Mouse (Mus musculus) brain, adult 10 weeks (tissue): Measurements from ENCODE around the gene Cbl. TPM values are rescaled to one million over a fixed set of nuclear protein-coding genes. Genes with fewer than 3 reads are reported as not detected.

ENCODE experiments used
- polyA plus RNA-seq: library from polyadenylated mRNA; stranded (reverse); fragments of 350-450 nt; fragmentation: Illumina TruSeq; extraction: RNeasy Lipid Tissue Mini Kit (QIAGEN cat#74804); gene quantifications from one replicate; pipeline ENCODE4 v1.2.3, GENCODE M21; 2015; ENCODE audit warnings: low read depth, low replicate concordance

Gene Cbl
- 20.5 TPM for polyA plus RNA-seq

DNA sequence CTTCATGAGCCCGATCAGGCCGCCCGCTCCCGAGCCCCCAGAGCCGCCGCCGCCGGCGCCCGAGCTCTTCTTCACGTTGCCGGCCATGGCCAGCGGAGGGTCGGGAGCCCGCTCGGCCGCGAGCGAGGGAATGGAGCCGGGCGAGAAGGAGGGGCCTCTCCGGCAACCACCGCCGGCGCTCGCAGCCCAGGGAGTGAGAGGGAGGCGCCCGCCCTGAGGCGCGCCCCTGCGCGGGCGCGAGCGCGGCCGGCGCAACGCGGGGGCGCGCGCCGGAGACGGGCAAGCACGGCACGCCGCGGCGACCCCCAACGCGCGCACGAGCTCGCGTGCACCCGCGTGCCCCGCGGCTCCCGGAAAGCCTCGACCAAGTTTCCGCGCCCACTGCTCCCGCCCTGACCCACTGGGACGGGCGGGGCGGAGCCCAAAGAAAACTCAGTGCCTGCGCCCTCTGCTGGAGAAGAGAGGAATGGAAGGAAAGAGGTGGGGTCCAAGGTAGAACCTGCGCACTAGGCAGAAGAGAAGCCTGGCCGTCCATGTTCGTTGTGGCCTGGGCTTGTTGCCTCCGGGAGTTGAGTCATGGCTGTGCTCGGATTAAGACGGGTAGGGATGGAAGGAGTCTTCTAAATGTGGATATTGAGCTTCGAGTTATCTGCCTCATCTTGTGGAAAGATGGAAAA lies at the start of gene Cbl:
Cbl (minus strand) TSS at position 248 of the 677 bp plus-strand sequence.

DNA sequence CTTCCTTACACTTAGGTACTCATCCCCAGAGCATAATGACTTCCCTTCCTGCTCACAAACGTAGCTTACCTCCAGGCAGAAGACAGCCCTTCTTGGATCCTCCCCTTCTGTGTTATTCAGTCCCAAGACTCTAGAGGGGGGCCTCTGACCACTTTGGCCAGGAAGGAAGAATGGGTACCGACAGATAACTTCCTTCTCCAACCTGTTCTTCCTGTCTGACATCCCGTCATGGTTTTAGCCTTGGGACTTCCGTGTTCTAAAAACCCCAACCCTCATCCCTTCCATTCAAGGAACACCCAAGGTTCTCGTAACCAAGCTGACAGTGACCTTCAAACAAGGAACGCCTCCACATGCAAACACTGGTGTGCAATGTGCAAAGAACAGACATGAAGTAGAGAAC lies 34.6 kb upstream of the Cbl start, which contains the start of gene Nlrx1:
Nlrx1 (minus strand) TSS at position 168 of the 400 bp plus-strand sequence.

DNA sequence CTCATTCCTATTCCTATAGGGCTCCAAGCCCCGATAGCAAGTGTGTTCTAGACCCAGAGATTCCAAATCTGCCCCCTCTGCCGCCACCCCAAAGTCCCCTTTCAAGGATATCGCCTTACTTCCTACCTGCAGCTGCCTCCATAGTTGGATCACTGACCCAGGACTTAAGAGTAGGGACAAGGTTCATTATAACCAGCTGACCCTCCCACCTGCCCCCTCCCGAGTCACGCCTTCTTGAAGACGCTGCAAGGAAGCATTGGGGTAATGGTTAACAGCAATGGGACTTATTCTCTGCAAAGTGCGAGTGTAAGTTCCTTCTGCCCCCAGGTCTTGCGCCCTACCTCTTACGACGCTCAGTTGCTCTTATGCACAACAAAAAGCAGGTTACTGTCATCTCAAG lies 17.5 kb upstream of the Cbl start, which contains the start of gene Pdzd3:
Pdzd3 (minus strand) TSS at position 158 of the 400 bp plus-strand sequence.

DNA sequence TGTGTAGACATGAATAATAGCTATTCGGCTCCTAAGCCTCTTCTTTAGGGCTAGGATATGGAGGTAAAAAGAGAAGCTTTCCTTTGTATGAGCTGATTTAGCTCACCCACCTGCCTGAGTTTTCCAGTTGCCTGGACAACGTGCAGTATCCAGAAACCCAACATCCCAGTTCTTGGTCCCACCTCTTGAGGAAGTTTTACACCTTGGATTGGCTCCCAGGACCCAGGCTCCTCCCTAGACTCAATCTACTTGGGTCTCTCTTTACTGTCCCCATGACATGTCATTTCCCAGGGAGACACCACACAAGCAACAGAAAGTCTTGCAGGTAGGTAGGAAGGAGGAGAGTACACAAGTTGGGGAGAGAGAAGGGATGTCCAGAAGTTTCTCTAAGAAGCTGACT lies 6.5 kb upstream of the Cbl start, which contains the start of gene Ccdc153:
Ccdc153 (plus strand) TSS at position 278 of the 400 bp plus-strand sequence.

DNA sequence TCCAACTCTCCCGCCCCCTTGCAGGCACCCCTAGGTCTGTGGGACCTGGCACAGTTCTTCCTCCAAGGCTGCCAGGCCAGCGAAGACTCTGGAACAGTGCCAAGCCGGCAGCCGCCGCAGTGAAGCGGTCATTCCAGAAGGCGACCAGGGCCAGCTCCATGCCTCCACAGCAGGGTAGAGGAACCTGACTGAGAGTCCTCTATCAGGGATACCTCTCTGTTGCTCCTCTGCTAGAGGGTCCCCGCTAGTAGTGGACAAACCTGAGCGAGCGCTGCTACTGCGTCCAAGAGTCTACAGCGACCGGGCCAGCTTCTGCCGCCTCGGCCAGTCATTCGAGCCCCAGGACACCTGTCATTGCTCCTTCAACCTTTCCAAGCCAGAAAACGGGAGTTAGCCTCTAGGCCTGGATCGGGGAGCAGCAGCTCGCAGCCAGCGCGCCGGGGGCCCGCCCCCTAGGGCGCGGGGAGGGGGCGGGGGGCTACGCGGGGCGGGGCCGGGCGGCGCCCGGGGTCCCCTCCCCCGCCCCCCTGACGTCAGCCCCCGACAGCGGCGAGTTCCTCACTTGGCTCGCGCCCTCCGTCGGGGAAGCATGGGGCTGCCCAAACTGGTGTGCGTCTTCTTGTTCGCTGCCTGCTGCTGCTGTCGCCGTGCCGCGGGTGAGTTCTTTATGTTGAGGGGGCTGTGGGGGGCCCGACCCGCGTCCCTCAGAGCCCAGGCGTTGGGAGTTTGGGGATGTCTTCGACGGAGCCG lies 99.6 kb downstream of the Cbl start, which contains the start of gene Mcam:
Mcam (plus strand) TSS at position 369 of the 750 bp plus-strand sequence.

DNA sequence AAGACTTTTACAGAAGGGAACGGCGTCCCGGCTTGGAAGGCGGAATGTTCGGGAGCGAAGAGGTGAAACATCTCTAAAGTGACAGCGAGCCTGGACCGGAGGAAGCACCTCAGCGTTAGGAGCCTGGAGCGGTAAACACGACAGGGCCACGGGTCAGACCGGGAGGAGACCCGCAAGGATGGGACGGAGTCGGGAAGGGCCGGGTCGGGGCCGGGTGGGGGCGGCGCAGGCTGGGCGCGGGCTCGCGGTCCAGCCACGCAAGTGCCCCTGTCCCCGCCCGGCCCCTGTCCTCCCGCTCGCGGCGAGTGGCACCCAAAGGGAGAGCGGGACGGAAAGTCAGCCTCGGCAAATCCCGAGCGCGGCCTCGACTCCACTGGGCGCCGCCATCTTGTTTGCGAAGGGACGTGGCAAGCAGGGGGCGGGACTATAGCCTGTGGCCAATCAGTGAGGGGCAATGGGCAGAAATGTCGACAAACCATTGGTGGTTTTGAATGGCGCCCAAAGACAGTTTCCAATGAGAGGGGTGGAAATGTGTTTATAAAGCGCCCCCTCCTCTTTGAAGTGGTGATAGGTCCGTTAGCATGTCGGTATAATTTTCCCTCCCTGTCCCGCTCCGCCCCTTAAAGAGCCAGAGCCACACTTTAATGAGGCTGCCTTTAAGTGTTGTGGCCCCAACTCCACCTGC lies 120.6 kb downstream of the Cbl start, which contains the start of the genes Gm49380 and Rnf26:
Gm49380 (minus strand) TSS at position 396 of the 685 bp plus-strand sequence.
Rnf26 (minus strand) TSS at position 413 of the 685 bp plus-strand sequence.

DNA sequence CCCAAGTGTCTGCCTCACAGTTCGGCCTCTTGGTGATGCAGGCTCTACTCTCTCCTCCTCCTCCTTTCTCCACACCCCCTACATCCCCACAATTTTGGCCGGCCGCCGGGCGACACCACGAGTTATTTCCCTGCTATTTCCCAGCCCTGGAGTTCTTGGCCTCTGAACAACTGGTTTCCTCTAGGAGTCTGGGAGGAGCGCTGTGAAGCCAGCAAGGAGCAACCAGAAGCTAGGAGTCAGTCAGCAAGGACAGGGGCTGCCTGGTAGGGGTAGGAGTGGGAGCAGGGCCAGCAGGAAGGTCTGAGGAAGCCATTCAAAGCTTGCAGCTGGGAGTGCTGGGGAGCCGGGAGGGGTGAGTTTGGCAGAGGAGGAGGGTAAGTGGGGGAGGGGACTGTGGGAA lies 126.7 kb downstream of the Cbl start, which contains the start of gene C1qtnf5:
C1qtnf5 (plus strand) TSS at position 136 of the 400 bp plus-strand sequence.

DNA sequence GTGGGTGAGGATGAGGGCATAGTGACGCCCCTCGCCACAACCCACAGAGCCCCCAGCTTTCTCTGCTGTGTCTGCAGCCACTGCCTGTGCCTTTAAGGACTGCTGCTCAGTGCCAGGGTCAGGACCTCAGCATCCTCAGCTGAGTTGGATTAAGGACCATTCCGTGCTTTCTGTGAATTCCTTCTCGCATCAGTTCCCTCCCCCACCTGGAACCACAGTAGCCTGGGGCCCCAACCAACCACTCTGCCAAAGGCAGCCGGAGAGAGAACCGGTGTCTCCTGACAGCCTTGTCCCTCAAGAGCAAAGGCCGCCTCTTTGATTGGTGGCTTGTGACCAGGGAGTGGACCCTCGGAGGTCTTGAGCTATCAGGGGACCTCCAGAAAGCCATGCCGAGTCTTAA lies 132.4 kb downstream of the Cbl start, which contains the start of gene Mfrp:
Mfrp (plus strand) TSS at position 240 of the 400 bp plus-strand sequence.

Other genes starting within 250 kb of the Cbl start
- 1,192 TPM for gene Thy1, start 190.7 kb downstream of the Cbl start, polyA plus RNA-seq
- gene Usp2, start 167.0 kb downstream of the Cbl start, polyA plus RNA-seq: 41.5 TPM
- 6.8 TPM for gene Mfrp, start 132.3 kb downstream of the Cbl start, polyA plus RNA-seq
- 23.8 TPM for gene C1qtnf5, start 126.8 kb downstream of the Cbl start, polyA plus RNA-seq
- gene Gm49380, start 120.5 kb downstream of the Cbl start, polyA plus RNA-seq: 0.40 TPM
- gene Rnf26, start 120.5 kb downstream of the Cbl start, polyA plus RNA-seq: 23.6 TPM
- gene Mcam, start 99.6 kb downstream of the Cbl start, polyA plus RNA-seq: 22.9 TPM
- gene Ccdc153, start 6.6 kb upstream of the Cbl start, polyA plus RNA-seq: 21.0 TPM
- 0.67 TPM for gene Pdzd3, start 17.4 kb upstream of the Cbl start, polyA plus RNA-seq
- gene Nlrx1, start 34.5 kb upstream of the Cbl start, polyA plus RNA-seq: 5.8 TPM
- gene Abcg4, start 54.6 kb upstream of the Cbl start, polyA plus RNA-seq: 43.6 TPM
- gene Hinfp, start 71.6 kb upstream of the Cbl start, polyA plus RNA-seq: 14.6 TPM
- 126 TPM for gene C2cd2l, start 86.2 kb upstream of the Cbl start, polyA plus RNA-seq
- gene Dpagt1, start 92.0 kb upstream of the Cbl start, polyA plus RNA-seq: 14.0 TPM
- 37.3 TPM for gene H2afx, start 100.6 kb upstream of the Cbl start, polyA plus RNA-seq
- 27.9 TPM for gene Hmbs, start 110.2 kb upstream of the Cbl start, polyA plus RNA-seq
- 49.3 TPM for gene Vps11, start 127.6 kb upstream of the Cbl start, polyA plus RNA-seq
- 63.9 TPM for gene Hyou1, start 145.4 kb upstream of the Cbl start, polyA plus RNA-seq
- 38.3 TPM for gene Slc37a4, start 162.8 kb upstream of the Cbl start, polyA plus RNA-seq
- gene Rps25, start 173.1 kb upstream of the Cbl start, polyA plus RNA-seq: 1,304 TPM
- gene Trappc4, start 173.6 kb upstream of the Cbl start, polyA plus RNA-seq: 113 TPM
- 29.7 TPM for gene Ccdc84, start 184.5 kb upstream of the Cbl start, polyA plus RNA-seq
- gene Foxr1, start 207.1 kb upstream of the Cbl start, polyA plus RNA-seq: not detected
- not detected for gene Upk2, start 220.9 kb upstream of the Cbl start, polyA plus RNA-seq
- gene Bcl9l, start 248.8 kb upstream of the Cbl start, polyA plus RNA-seq: 19.4 TPM